Mouse (Mus musculus): Measurements from ENCODE around the gene Fignl2.
A peak's percentile ranks its signal among the peaks of the same experiment; 100 is the strongest.

Fignl2 gene

DNA sequence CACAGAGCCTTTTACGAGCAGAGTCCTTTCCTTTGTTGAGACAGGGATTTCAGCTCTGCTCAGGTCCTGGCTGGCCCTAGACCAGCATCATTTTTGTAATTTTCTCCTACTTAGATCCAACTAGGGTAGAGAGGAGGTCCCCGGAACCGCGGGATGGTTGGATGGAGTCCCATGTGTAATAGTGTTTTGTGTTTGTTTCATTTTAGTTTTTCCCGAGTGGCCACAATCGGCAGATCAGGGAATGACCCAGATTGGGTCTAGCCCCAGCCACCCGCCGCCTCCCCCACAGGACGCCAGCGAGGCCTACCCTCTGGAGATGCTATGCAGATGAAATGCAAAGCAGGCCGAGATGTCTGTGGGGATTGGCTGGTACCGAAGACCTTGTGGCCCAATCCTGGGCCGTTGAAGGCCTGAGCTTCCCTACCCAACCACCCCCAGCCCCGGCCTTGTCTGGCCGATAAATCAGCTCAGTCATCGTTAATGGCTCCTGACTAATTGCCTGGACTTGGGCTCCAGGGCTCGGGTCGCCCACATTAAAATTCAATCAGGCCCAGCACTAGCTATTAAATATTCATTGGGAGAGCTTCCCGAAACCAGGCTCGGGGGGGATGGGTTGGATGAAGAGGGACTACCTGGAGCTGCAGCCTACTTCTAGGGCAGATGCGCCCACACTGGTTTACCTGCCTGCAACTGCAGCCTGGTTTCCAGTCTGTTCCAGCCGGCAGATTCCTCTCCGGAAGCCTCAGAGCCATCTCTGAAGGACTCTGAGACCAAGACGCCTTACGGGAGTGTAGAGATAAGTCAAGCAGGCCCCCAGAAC is 14.7 kb upstream of the Fignl2 start:
- DNase-seq = no peak

- no peak for DNase-seq
Measured at GRCm38 (mm10) chr15:101092121-101092828, 13.9 kb upstream of the Fignl2 start.

DNA sequence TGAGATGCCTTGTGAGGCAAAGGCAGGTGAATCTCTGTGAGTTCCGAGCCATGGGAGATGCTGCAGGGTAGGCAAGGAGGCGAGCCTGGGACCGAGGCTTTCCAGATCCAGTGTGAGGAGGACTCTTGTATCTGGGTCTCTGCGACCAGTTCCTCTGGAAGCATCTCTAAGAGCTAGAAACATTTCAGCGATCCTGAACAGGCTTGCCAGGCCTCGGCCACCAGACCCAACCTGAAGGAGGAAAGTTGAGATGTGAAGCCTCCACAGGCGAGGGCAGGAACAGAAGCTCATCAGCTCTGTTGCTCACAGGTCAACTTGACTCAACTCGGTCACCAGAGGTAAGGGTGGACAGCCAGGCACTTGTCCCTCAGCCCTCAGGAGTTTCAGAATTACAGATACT is 13.2 kb upstream of the Fignl2 start:
- DNase-seq = no peak

DNA sequence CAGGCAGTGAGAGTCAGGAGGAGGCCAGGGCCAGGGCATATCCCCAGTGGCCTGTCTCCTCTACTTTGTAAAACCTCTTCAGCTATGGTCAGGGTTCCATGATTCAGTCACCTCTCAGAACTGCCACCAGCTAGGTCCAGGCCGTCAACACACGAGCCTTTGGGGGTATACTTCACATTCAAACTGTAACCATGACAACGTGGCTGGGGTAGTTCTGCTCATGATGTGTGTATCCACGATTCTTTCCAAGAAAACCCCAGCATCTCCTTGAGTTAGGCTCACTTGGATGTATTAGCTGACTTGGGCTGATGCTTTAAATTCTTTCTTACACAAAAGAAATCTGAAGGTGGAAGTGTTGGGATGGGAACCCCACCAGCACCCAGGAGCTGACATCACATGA is 9.9 kb upstream of the Fignl2 start:
- DNase-seq = no peak

- no peak for DNase-seq
Measured at GRCm38 (mm10) chr15:101086956-101087355, 8.6 kb upstream of the Fignl2 start.

GRCm38 (mm10) chr15:101086451-101086850 is 8.1 kb upstream of the Fignl2 start:
- DNase-seq = no peak

- no peak for DNase-seq
Measured at GRCm38 (mm10) chr15:101084499-101084898, 6.1 kb upstream of the Fignl2 start.

DNA sequence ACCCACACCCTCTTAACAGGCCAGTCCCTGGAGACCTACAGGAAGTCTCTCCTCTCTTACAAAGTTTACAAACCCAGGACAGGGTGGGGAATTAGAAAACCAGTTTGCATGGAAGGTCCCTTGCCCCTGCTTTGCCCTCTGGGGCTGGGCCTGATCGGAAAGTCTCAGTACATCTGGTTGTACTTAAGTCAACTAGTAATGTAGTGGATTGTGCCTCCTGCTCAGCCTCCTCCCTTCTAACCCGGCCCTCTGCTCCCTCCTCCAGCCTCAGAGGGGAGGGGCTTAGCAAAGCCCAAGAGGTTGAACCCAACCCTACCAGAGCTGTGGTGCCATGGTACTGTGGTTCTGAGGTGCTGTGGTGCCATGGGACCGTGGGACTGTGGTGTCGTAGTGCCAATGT is 3.9 kb upstream of the Fignl2 start:
- DNase-seq = no peak

- no peak for DNase-seq
Measured at GRCm38 (mm10) chr15:101081035-101081548, 2.7 kb upstream of the Fignl2 start.

GRCm38 (mm10) chr15:101080031-101080520 is 1.7 kb upstream of the Fignl2 start:
- DNase-seq = no peak

- peak; percentile 33 for DNase-seq
Measured at GRCm38 (mm10) chr15:101078731-101079156, 377 bp upstream of the Fignl2 start.

DNA sequence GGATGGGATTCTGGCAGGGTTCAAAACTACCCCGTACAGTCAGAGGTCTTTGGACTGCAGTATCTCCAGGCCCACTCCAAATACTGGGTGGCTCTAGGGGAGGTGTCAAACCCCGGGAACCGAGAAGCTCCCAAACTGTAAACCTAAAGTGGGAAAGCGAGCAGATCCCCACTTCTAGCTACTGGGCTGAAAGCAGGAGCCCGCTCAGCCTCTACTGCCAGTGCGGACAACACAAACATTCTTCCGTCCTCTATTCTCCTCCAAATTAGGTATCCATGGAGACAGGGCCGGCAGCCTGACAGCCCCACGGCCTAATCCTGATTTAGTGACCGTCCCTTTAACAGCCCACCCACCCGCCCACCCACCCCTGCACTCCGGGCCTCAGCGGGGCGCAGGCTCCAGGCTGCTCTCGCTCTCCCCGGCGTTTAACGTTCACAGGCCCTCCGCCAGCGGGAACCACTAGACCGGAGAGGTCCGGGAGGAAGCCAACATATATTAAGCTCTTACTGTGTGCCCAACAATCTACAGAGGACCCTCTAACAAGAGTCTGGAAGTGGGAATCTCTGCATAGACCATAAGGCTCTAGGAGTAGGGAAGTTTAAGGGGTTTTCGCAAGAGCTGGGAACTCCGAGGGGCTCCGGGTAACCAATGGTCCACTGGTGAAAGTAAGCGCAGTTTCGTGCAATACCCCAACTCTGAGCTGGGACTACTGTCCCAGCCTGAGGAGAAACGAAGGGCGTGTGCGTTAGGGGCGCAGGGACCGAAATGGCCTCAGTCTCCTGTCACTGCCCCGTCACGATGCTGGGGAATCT is 1.2 kb downstream of the Fignl2 start:
- no peak for DNase-seq

DNA sequence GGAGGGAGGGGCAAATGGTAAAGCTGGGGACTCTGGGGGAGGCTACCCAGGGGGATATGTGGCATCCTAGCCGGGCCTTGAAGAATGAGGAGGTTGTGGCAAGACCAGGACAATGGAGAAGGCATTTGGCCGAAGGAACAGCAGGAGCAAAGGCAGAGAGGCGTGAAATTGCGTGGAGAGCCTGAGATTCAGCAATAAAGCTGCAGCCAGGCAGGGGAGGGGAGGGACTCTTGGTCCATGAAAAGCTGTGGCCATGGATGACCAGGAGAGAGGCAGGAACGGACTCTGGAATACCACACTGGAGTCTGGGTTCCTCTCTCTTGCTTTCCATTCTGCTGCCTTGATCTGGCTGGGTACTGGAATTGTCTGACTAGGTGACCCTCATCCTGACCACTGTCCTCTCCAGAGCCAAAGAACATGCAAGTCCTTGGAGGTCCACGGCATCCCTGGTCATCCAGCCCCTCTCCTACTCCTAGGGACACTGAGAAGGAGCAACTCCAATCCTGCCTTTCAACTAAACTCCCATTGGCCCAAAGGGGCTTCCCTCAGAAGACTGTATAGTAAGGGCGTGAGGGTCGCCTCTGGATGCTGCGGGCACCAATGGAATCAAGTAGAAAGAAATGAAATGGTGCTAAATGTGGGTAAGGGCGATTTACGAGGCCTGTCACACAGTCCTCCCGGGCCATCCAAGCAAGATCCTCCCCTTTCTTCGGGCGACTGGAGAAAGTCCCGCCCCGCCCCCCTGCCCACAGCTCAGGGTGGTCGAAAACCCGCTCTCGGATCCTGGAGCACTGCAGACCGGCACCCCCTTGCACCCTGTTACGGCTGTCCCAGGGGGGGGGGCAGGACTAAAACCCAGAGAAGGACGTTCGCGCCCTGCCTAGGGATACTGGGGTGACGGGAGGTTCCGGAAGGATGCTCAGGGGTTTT is 2.0 kb downstream of the Fignl2 start:
- DNase-seq = no peak

DNA sequence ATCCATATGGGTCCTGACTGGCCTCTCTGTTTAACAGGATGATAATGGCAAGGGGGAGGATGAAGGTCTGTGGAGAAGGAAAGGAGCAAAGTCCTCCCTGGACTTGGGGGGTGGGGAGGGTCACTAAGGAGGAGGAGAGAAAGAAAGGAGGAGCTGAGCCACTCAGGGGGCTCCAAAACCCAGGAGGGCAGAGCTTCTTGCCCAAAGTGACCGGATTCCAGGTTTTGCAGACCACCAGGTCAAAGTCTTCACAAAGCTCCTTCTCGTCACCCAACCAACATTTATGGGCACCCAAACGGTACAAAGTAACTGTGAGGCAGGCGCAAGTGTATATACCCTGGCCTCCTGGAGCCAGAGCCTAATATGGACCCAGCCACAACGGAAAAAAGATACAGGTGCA is 2.7 kb downstream of the Fignl2 start:
- DNase-seq = no peak

DNA sequence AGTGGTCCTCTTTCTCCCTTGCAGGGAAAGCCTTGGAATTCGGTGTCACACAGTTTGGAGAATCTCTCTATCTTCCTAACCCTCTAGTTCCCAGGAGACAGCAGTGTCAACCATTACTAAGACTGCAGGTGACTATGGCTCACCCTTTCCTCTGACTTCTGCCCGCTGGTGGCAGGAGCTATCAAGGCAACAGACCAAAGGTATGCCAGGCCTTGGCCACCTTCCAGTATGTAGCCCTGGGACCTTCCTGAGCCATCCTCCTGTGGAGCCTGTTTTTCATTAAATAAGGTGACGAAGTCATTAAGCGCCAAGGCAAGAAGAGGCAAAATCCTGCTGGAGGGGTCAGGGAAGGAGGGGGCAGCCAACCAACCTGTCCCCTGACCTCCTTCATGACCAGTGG is 3.2 kb downstream of the Fignl2 start:
- DNase-seq = no peak

DNA sequence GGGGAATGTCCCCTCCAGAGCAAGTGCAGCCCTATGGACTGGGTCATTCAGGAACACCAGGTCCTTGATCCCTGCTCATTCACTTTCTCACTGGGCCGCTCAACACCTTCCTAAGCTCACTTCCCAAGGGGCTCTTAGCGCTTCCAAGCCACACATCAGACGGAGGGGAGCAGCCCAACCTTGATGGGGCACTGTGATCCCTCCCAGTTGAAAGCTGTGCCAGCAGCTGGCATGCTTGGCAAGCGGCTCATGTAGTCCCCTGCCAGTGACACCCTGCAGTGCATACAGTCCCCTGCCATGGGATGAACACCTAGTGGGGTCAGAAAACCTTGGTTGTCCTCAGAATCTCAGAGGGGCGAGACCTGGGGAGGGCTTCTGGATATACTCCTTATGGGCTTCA is 4.3 kb downstream of the Fignl2 start:
- DNase-seq = no peak

GRCm38 (mm10) chr15:101072736-101073135 is 5.6 kb downstream of the Fignl2 start:
- DNase-seq = no peak

GRCm38 (mm10) chr15:101070762-101071161 is 7.6 kb downstream of the Fignl2 start:
- DNase-seq = no peak

DNA sequence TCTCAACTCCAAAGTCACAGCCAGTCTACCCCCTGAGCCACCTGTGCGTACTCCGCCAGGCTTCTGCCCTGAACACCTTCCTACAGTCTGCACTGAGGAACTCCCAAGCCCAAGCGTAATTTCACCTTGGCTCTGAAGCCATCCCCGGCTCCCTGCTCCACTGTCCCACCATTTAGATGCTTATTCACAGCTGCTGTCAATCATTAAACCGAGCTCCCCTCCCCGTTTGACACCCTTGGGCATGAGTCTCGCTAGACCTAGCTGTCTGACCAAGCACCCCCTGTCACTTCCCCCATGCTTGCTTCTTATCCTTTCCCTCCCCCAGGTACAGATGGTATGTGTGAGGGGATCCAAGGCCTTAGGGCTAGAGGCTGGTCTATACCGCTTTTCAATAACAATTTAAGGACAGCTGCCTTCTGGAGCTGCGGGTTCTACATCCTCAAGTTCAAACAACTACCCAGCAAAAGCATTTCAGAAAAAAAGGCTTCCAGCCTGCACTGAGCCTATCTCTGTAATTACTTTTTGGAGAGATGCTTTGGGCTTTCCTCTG is 8.7 kb downstream of the Fignl2 start:
- DNase-seq = no peak

DNA sequence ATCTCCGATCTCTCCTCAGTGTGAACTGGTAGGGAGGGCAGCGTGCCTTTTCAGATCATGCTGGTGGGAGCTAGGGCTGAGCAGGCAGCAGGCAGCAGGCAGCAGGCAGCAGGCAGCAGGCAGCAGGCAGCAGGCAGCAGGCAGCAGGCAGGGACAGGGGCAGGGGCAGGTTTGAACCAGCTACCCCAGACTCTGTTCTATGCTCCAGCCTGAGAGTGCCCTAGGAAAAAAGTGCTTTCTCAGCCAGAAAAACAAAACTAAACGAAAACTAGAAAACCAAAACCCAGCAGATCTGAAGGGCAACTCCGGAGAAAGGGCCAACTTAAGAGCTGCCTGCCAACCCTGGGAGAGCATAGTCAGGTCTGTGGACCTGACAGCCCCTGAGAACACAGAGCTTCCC is 9.7 kb downstream of the Fignl2 start:
- DNase-seq = no peak

DNA sequence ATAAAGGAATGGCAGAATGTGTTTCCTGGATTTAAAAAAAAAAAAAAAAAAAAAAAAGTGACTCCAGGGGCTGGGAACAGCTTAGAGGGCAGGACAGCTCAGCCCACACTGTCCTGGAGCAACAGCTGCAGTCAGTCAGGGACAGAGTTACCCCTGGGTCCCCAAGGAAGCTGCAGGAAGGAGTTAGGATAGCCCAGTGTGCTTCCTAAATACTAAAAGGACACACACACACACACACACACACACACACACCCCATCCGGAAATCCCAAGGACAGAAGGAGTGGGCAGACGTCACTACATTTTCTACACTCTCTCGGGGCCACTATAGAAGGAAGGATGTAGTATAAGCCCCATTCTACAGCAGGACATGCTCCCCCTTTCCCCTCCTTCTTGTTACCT is 10.3 kb downstream of the Fignl2 start:
- DNase-seq = no peak

Data from cerebellum, adult 11 months (tissue).